Mouse (Mus musculus) layer of hippocampus, adult 2 months (tissue): ENCODE data around the gene Gm9817. TPM values are rescaled to one million over a fixed set of nuclear protein-coding genes. Genes with fewer than 3 reads are reported as not detected.
"Not testable (repeated sequence)": the region's sequence is repeated elsewhere in the genome, so short reads cannot be mapped to it uniquely, and the experiment has no call there.

Source experiments
- DNase-seq, 2 experiments: peaks; one replicate each; pipeline ENCODE4 v3.0.0; 2022; ENCODE audit warnings: low spot score in 2 of 2
- H3K27ac ChIP-seq: fragments of 200-600 bp; 2 replicates; pipeline ENCODE4 v1.8.1; 2022
- H3K4me3 ChIP-seq: fragments of 200-600 bp; 2 replicates; pipeline ENCODE4 v1.8.1; 2022; ENCODE audit warnings: mild to moderate bottlenecking
- CTCF ChIP-seq: fragments of 200-600 bp; conservative IDR thresholded peaks from 2 replicates; pipeline ENCODE4 v1.8.1; 2022; ENCODE audit warnings: antibody characterized with exemption, mild to moderate bottlenecking, moderate library complexity
- long read RNA-seq, 2 experiments: library from polyadenylated mRNA; stranded (forward); transcript quantifications; one replicate each; pipeline ENCODE4 v2.0.0; 2021; ENCODE audit warnings: borderline mapping rate in 2 of 2
- total RNA-seq, 2 experiments: library from RNA; stranded (reverse); gene quantifications; 2 replicates each; pipeline ENCODE4 v1.2.3; 2021

Gene Gm9817
- total RNA-seq, result not detected
- long read RNA-seq, experiment 1, result 0 reads
- long read RNA-seq, experiment 2, result 0 reads

DNA sequence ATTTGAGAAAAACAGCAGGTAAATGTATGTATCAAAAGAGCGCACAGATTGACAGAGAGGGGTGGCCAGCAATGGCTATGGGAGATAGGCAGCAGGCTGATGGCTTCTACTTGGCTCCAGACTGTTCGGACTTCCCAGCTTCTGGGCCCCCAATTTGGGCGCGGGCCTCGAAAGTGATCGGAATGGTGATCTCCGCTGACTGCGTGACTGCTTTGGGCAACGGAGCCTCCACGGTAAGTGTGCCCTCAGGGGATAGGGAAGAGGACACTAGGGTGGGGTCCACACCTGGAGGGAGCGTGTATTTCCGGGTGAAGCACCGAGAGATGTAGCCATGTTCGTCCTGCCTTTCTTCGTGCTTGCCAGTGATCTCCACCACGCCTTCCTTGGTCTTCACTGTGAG, at the start of gene Gm9817:
TSS of gene Gm9817 (plus strand) at position 301 of the 400 bp plus-strand sequence.
- H3K4me3 ChIP-seq, H3K27ac ChIP-seq, DNase-seq: not testable (repeated sequence)

DNA sequence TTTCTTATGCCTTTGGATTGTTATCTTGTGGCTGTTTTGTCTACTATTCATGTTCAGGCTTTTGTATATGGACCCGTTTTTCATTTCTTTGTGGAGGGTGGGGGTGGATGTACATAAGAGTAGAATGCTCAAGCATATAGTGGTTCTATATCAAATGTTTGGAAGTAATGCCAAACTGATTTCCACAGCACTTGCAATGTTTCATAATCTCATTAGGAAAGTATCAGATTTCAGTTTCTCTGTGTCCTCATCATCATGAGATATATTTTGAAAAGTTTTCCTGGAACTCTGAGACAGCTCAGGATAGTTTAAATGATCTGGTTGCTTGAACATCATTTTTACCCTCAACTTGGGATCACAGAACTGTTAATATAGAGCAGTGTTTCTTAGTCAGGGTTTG, 48.7 kb upstream of the Gm9817 start:
- no peak overlapping the region for H3K4me3 ChIP-seq
- no peak overlapping the region for H3K27ac ChIP-seq
- TF ChIP-seq CTCF, result no peak
- DNase-seq, result no peak

DNA sequence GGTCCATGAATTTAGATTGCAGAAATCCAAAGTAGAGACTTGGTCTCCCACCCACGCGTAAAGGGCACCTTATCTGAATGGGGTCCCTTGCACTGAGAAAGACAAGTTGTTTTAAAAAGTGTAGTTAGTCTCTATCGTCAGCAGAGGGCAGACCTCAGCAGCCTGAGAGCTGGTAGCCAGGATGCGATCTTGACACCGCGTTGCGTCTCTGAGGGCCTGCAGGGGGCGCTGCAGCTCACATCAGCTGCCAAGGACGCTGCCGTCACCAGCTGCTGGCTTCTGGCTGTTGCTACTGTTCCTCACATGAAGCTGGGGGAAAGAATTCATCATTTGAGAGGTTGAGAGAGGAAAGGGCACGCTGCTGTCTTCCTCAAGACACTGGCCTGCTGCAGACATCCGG, 47.7 kb upstream of the Gm9817 start:
- TF ChIP-seq CTCF, result peak; percentile 100; the same call in 1 of the 2 replicates
- peak; percentile 86 to 90 for DNase-seq

DNA sequence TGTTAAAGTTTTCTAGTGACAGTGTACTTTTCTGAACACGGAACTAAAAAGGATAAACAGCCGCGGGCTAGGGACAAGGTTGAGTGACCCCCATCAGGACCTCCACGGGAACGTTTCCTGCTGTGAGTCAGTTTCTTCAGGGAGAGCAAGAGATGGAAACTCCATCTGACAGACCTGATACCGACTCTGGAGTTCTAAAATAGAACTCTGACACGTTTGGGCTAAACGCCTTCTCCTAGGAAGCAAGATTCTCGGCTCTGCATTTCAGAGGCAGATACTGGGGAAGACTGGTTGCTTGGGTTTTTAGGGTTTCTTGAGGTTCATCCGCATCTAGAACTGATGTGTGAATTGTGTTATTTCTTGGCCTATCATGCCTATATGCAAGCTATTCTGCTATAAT, 47.2 kb upstream of the Gm9817 start:
- H3K27ac ChIP-seq, result peak overlapping the region; percentile 69
- no peak for TF ChIP-seq CTCF
- no peak overlapping the region for H3K4me3 ChIP-seq
- no peak for DNase-seq

More for the DNA sequence above, 47.7 kb upstream of the Gm9817 start:
- Histone ChIP-seq H3K4me3 (no peak overlapping the region), H3K27ac (peak overlapping the region; percentile 69)

DNA sequence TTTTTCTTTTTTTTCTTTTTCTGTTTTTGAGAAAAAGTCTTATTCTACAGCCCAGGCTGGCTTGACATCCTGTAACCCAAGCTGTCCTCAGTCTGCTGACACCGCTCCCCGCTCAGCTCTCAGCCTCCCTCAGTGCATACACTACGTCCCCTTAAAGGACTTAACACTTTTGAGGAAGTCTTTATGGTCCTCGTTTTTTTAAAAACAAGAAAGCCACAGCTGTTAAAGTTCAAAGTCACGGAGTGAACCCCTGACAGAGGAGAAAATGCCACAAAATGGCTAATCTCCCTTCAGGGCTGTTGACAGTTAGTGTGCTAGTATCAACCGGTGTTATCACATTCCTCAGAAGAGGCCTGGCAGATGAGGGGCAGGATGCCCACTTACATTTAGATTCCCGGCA, 46.7 kb upstream of the Gm9817 start:
- H3K4me3 ChIP-seq, result no peak overlapping the region
- no peak for DNase-seq
- H3K27ac ChIP-seq, result no peak overlapping the region
- no peak for TF ChIP-seq CTCF

DNA sequence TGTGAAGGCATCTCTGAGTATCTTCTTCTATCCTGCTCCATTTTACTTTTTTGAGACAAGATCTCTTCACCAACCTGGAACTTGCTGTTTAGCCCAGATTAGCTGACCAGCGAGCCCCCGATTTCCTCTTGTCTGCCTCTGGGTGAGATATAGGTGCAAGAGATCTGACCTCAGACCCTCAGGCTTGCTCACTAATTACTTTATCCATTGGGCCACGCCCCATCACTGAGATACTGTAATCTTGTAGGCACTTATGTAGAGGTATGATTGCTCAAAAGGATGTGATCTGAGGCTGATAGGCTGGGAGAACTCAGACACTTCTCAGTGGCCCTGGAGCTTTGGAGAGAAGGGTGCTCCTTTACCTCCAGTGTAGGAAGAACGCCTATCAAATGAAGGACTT, 46.0 kb upstream of the Gm9817 start:
- Histone ChIP-seq H3K27ac (no peak overlapping the region), H3K4me3 (no peak overlapping the region)
- TF ChIP-seq CTCF, result no peak
- DNase-seq, result no peak

DNA sequence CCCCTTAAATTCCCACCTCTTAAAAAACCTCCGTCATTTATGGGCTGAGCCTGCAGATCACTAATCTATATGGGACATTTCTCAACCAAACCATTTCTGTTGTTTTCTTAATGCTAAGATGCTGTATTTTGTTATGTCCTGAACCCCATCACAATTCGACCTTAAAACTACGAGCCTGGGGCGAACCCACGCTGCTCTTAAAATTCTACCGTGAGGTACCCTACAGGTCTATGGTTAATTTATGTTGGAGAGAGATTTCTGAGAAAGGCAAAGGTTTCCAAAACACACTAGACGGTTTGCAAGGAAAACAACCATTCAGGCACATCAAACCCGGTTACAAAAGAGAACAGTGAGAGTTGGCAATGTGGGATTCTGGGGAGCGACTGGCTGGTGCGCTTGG, 45.1 kb upstream of the Gm9817 start:
- Histone ChIP-seq H3K27ac (no peak overlapping the region), H3K4me3 (no peak overlapping the region)
- TF ChIP-seq CTCF, result no peak
- DNase-seq, result no peak

DNA sequence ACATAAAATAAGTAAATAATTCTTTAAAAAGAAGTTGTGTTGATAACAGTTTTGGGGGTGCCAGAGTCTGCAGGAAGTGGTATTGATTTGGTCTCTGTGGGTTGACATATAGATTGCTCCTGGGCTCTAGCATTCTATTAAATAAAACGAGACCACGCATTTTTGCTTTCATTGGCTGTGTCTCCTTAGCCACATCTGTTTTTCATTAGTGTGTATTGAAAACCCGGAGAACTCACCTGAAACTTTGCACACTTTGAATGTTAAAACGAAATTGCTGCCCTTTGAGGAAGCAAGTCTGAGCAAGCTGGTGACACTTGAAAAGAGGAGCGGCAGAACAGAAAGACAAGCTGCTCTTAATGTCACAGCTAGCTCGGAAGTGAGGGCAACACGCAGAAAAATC, 43.7 kb upstream of the Gm9817 start:
- no peak for DNase-seq
- no peak overlapping the region for H3K27ac ChIP-seq
- TF ChIP-seq CTCF, result no peak
- no peak overlapping the region for H3K4me3 ChIP-seq

DNA sequence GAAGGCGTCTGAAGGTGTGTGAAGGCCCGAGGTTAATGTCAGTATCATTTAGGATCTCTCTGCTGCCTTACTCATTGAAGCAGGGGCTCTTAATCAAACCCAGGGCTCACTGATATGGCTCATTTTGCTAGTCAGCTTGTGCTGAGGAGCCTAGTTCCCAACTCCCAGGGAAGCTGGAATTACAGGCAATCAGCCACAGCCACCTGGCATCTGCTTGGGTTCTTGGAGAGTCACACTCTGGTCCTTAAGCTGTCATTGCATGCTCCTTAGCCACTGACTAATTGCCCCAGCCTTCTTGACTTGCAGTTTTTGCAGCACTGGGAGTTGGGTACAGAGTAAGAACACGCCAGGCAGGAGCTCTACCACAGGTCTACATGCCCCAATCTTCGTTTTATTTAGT, 42.1 kb upstream of the Gm9817 start:
- DNase-seq, result no peak
- H3K4me3 ChIP-seq, result no peak overlapping the region
- TF ChIP-seq CTCF, result no peak
- H3K27ac ChIP-seq, result no peak overlapping the region

DNA sequence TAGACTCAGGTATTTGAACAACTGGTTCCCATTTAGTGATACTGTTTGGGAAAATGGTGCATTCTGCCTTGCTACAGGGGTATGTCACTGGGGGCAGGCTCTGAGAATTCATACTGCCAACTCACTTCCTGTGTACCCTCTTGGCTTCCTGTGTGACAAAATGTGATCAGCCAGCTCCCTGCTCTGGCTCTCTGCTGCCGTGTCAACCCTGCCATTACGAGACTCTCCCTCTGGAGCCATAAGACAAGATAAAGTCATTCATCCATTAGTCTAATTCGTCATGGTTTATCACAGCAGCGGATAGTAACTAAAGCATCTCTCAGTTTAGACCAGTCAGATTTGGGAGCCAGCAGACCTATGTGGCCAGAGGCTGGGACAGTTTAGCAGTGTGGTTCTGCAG, 38.3 kb upstream of the Gm9817 start:
- TF ChIP-seq CTCF, result no peak
- Histone ChIP-seq H3K27ac (no peak overlapping the region), H3K4me3 (no peak overlapping the region)
- DNase-seq, result no peak

DNA sequence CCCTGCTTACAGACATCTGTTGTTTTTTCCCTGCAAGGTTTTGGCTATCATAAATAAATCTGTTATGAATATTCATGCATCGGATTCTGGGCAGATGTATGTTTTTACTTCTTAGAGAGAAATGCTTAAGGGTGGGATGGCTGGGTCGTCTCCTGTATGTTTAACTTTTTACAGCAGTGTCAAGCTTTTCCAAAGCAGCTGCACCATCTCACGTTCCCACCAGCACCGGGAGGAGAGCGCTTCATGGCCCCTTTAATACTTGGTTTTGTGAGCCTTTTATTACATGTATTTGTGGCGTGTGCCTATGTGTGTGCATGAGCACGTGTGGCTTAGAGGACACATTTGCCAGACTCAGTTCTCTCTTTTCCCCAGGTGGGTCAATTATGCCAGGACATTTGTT, 37.8 kb upstream of the Gm9817 start:
- no peak overlapping the region for H3K27ac ChIP-seq
- no peak for TF ChIP-seq CTCF
- no peak overlapping the region for H3K4me3 ChIP-seq
- no peak for DNase-seq

DNA sequence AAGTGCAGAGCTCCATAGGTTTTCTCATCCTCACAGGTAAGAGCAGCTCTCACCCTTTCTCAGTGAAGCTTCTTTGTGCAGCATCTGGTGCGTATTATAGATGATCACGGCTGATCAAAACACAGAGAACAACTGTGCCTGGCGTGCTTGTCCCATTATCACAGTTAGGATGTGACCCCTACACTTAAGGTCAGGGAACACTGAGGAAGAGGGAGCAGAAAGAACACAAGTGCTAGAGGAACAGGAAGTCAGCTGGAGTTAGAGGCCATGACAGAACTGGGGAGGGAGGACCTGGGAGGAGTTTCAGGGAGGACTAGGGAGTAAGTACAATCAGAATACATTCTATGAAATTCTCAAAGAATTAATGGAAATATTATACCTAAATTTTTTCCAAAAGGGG, 35.0 kb upstream of the Gm9817 start:
- H3K4me3 ChIP-seq, result no peak overlapping the region
- no peak overlapping the region for H3K27ac ChIP-seq
- no peak for DNase-seq
- TF ChIP-seq CTCF, result no peak

DNA sequence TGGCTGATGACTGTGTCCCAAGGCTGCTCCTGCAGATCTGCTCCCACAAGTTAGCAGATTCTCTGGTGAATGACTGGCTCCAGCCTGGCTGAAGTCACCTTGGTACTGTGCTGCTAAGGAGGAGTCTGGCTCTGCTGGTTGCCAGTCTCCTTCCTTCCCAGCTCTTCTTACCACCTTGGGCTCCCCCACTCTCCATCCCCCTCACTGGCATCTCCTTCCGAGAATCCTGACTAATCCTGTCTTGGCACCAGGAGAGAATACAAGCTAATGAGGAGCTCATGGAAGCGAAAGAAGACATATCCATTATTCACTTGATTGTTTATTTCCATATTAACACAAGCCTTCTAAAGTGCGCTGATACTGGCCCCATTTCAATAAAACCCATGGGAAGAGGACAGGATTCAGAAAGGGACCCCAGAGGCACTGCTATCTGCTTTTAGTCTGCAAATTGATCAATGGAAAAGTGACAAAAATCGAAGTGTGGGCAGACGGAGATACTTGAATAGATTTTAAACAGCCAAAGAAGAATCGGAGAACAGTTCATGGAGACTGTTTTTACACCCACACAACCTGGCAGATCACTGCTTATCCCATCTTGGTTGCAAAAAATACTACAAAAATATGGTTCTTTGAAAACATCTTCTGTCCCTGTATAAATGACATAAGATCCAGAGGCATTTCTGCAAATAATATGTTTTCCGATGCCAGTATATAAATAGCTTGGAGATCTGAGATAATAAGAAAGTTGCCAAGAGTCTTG, 29.1 kb upstream of the Gm9817 start:
- no peak for TF ChIP-seq CTCF
- DNase-seq, result peak; percentile 24 to 60
- Histone ChIP-seq H3K27ac (0 out of 2 replicates have a peak overlapping the region, but pooled peaks have one; percentile 12), H3K4me3 (no peak overlapping the region)

DNA sequence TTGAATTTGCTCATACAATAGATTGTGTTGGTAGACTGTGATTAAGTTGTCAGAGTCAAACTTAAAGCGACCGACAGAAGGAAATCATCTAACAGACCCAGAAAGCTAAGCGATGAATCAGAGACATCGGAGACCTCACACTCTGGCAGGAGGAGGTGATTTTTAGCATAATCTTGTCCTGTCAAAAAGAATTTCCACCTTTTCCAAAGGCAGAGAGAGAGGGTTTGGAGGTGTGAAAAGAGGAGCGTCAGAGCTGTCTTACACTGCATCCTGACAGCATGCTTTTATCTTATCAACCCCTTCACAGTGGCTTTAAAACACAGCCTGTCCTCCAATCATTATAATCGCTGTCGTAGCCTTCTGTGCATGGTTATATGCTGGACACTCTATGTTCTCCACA, 25.7 kb upstream of the Gm9817 start:
- DNase-seq, result no peak

More for the DNA sequence above, 25.7 kb upstream of the Gm9817 start:
- no peak for TF ChIP-seq CTCF
- Histone ChIP-seq H3K27ac (no peak overlapping the region), H3K4me3 (no peak overlapping the region)
